Mouse (Mus musculus) retina, embryonic 14.5 days (tissue): ENCODE measurements at regions not wholly inside any gene's neighbourhood (a gene's known extent, or its start where the extent isn't known, plus 50 kb on each side); places are given as distances from the start of the nearest gene placed in this dataset.

Experiments
- DNase-seq: peaks from one replicate; pipeline ENCODE4 v3.0.0-alpha.2; 2015; ENCODE audit warnings: low spot score

- DNase-seq = no peak
Measured at GRCm38 (mm10) chr8:10713515-10714042, 294.7 kb downstream of the Irs2 start.

- no peak for DNase-seq
Measured at GRCm38 (mm10) chr8:10712118-10712689, 296.1 kb downstream of the Irs2 start.

- DNase-seq = no peak
Measured at GRCm38 (mm10) chr8:10711474-10711873, 296.8 kb downstream of the Irs2 start.

- no peak for DNase-seq
Measured at GRCm38 (mm10) chr8:10708509-10708908, 299.7 kb downstream of the Irs2 start.

GRCm38 (mm10) chr8:10707122-10707521, 301.1 kb downstream of the Irs2 start:
- no peak for DNase-seq

- DNase-seq = no peak
Measured at GRCm38 (mm10) chr8:10705909-10706308, 302.3 kb downstream of the Irs2 start.

- no peak for DNase-seq
Measured at GRCm38 (mm10) chr8:10702755-10703154, 305.5 kb downstream of the Irs2 start.

GRCm38 (mm10) chr8:10702248-10702647, 306.0 kb downstream of the Irs2 start:
- no peak for DNase-seq

- DNase-seq = no peak
Measured at GRCm38 (mm10) chr8:10701648-10702061, 306.6 kb downstream of the Irs2 start.

GRCm38 (mm10) chr8:10701226-10701625, 307.0 kb downstream of the Irs2 start:
- DNase-seq = no peak

- no peak for DNase-seq
Measured at GRCm38 (mm10) chr8:10699669-10700068, 308.6 kb downstream of the Irs2 start.

- DNase-seq = no peak
Measured at GRCm38 (mm10) chr8:10695181-10695580, 313.1 kb downstream of the Irs2 start.

- DNase-seq = no peak
Measured at GRCm38 (mm10) chr8:10690659-10691058, 317.6 kb downstream of the Irs2 start.

- DNase-seq = no peak
Measured at GRCm38 (mm10) chr8:10689881-10690280, 318.4 kb downstream of the Irs2 start.

GRCm38 (mm10) chr8:10687867-10688561, 320.2 kb downstream of the Irs2 start:
- no peak for DNase-seq
